Comparison of ENCODE assay signal across 30 mouse cellular contexts in genomic region chr14:28323727-28324126, GRCm38 (mm10).
A peak's percentile ranks its signal among the peaks of the same experiment; 100 is the strongest.
DNase-seq lines count a peak whose midpoint lies in the region; ATAC-seq and TF ChIP-seq lines count a peak whose summit lies in the region.
"Had no signal": no experiment of that assay in that cellular context is flagged by ENCODE, and none has a peak within 500 bp of the region (broad histone marks: within the 10 kb centered on the region; RNA-seq: fewer than 3 reads in every experiment).

No protein-coding gene starts in this region.

- ATAC-seq in kidney, embryonic 14.5 days (ENCODE audit: low FRiP score, low TSS enrichment), result no peak
- peak; percentile 76 for ATAC-seq in intestine, postnatal 0 days
- ATAC-seq: activated CD4-positive, CD25-positive, alpha-beta regulatory T cell, adult 4 months; CD4-positive, CD25-positive, alpha-beta regulatory T cell, adult 4 months; forebrain, embryonic 16.5 days; inflammation-experienced regulatory T-cells, adult 6 months had no signal

- no peak overlapping the region for H3K4me2 ChIP-seq in kidney, embryonic 14.5 days (replicated peaks; ENCODE audit: low read depth, low read length)
- H3K4me2 ChIP-seq in intestine, postnatal 0 days (replicated peaks; ENCODE audit: low read depth), result no peak overlapping the region
- H3K4me2 ChIP-seq: embryonic facial prominence, embryonic 13.5 days; forebrain, embryonic 12.5 days; heart, embryonic 13.5 days; hindbrain, embryonic 14.5 days had no signal

- H3K4me3 ChIP-seq in kidney, embryonic 14.5 days (ENCODE audit: low read length), result no peak overlapping the region
- H3K4me3 ChIP-seq in intestine, postnatal 0 days (ENCODE audit: low read depth, low read length), result no peak overlapping the region
- no peak overlapping the region for H3K4me3 ChIP-seq in limb, embryonic 10.5 days
- H3K4me3 ChIP-seq: embryonic facial prominence, embryonic 10.5 days; embryonic facial prominence, embryonic 13.5 days; erythroblast, embryonic 14.5 days; forebrain, embryonic 12.5 days; heart, adult 2 months; heart, embryonic 10.5 days; heart, embryonic 13.5 days had no signal

- H3K4me1 ChIP-seq in kidney, embryonic 14.5 days (ENCODE audit: control insufficient read depth, insufficient read depth, low read length), result no peaks in the 10 kb centered on the region
- H3K4me1 ChIP-seq in intestine, postnatal 0 days (replicated peaks; ENCODE audit: control insufficient read depth, insufficient read depth, low read length), result no peaks in the 10 kb centered on the region
- peaks cover 14% of the 10 kb centered on the region for H3K4me1 ChIP-seq in limb, embryonic 10.5 days
- H3K4me1 ChIP-seq: embryonic facial prominence, embryonic 10.5 days; heart, embryonic 13.5 days had no signal

- no peaks in the 10 kb centered on the region for H3K27me3 ChIP-seq in kidney, embryonic 14.5 days (ENCODE audit: control insufficient read depth, insufficient read depth, low read length)
- 0 out of 2 replicates have a peak, but pooled peaks cover 3% of the 10 kb centered on the region for H3K27me3 ChIP-seq in intestine, postnatal 0 days (replicated peaks; ENCODE audit: control insufficient read depth, insufficient read depth, low read length)
- H3K27me3 ChIP-seq in limb, embryonic 10.5 days (ENCODE audit: low read depth, poor library complexity, severe bottlenecking), result peaks cover 5% of the 10 kb centered on the region; the same call in 1 of the 2 replicates
- H3K27me3 ChIP-seq: embryonic facial prominence, embryonic 13.5 days; forebrain, embryonic 12.5 days; heart, embryonic 13.5 days had no signal

- H3K27ac ChIP-seq in kidney, embryonic 14.5 days (ENCODE audit: low read depth, low read length), result no peak overlapping the region
- peak overlapping the region; percentile 60; the same call in 1 of the 2 replicates for H3K27ac ChIP-seq in intestine, postnatal 0 days (ENCODE audit: low read depth, low read length)
- H3K27ac ChIP-seq in limb, embryonic 10.5 days, result 0 out of 2 replicates have a peak overlapping the region, but pooled peaks have one; percentile 14
- H3K27ac ChIP-seq: embryonic facial prominence, embryonic 10.5 days; embryonic facial prominence, embryonic 13.5 days; forebrain, embryonic 12.5 days; heart, adult 2 months; heart, embryonic 10.5 days; heart, embryonic 13.5 days; hindbrain, embryonic 14.5 days; hindbrain, postnatal 0 days had no signal

- TF ChIP-seq CTCF in intestine, postnatal 0 days (IDR thresholded peaks at IDR 0.05; ENCODE audit: low read depth), result no peak

- WGBS in kidney, embryonic 14.5 days, result 71% methylated on average over 2 of the region's 2 CpGs
- WGBS in intestine, postnatal 0 days, result 43% methylated on average over 2 of the region's 2 CpGs
- 75% methylated on average over 2 of the region's 2 CpGs for WGBS in limb, embryonic 10.5 days

- no peaks in the 10 kb centered on the region for H3K36me3 ChIP-seq in kidney, embryonic 14.5 days (ENCODE audit: control insufficient read depth, insufficient read depth, low read length)
- H3K36me3 ChIP-seq in intestine, postnatal 0 days (ENCODE audit: control insufficient read depth, insufficient read depth), result no peaks in the 10 kb centered on the region
- H3K36me3 ChIP-seq in limb, embryonic 10.5 days, result no peaks in the 10 kb centered on the region
- H3K36me3 ChIP-seq: embryonic facial prominence, embryonic 10.5 days; embryonic facial prominence, embryonic 13.5 days; forebrain, embryonic 12.5 days; heart, embryonic 10.5 days; heart, embryonic 13.5 days had no signal

- H3K9me3 ChIP-seq in kidney, embryonic 14.5 days (ENCODE audit: control insufficient read depth, low read length), result no peaks in the 10 kb centered on the region
- H3K9me3 ChIP-seq in intestine, postnatal 0 days (ENCODE audit: control insufficient read depth), result no peaks in the 10 kb centered on the region
- H3K9me3 ChIP-seq in limb, embryonic 10.5 days (replicated peaks), result no peaks in the 10 kb centered on the region
- H3K9me3 ChIP-seq: embryonic facial prominence, embryonic 10.5 days; embryonic facial prominence, embryonic 13.5 days; forebrain, embryonic 12.5 days; heart, embryonic 10.5 days; heart, embryonic 13.5 days had no signal

- peak; percentile 15 for DNase-seq in gastrocnemius, postnatal 25 days
- no peak for DNase-seq in gastrocnemius, postnatal 10 days
- peak; percentile 60 for DNase-seq in kidney, adult 9 months
- DNase-seq in limb, embryonic 10.5 days (ENCODE audit: low spot score), result no peak
- DNase-seq in T-cell, adult 2 months (ENCODE audit: low spot score), result no peak
- DNase-seq: adrenal gland, adult 8-10 months; adrenal gland, postnatal 25 days; cerebellum, adult 11-12 months; cerebellum, adult 8-10 months; cerebellum, postnatal 10 days; cerebellum, postnatal 36 days; embryo, embryonic 11 days; gastrocnemius, postnatal 36 days; heart, adult 2 months; heart, postnatal 14 days; heart, postnatal 4 days had no signal

- H3K9ac ChIP-seq in kidney, embryonic 14.5 days (ENCODE audit: low read depth, low read length), result no peak overlapping the region
- H3K9ac ChIP-seq in intestine, postnatal 0 days (ENCODE audit: low read depth, low read length), result no peak overlapping the region
- H3K9ac ChIP-seq: embryonic facial prominence, embryonic 13.5 days; forebrain, embryonic 12.5 days; heart, embryonic 13.5 days; hindbrain, embryonic 14.5 days had no signal

Comparison
In these comparisons a context has a peak if more than half of its experiments do, and no peak if none do; other contexts are left out.
1. DNase-seq: peak in gastrocnemius, postnatal 25 days (single experiment) and kidney, adult 9 months (single experiment); none in gastrocnemius, postnatal 10 days (single experiment), limb, embryonic 10.5 days (single experiment) and T-cell, adult 2 months (single experiment).